Mouse (Mus musculus) embryonic fibroblast, embryonic 13.5 days (primary cell): ENCODE measurements at regions not wholly inside any gene's neighbourhood (a gene's known extent, or its start where the extent isn't known, plus 50 kb on each side); places are given as distances from the start of the nearest gene placed in this dataset.

Source experiments
- CTCF ChIP-seq: IDR thresholded peaks from 2 replicates; pipeline ENCODE4 v1.5.1; 2011; ENCODE audit warnings: mild to moderate bottlenecking, control low read depth, low read length, moderate library complexity, borderline replicate concordance; ENCODE audit not compliant: insufficient read depth
- POLR2A ChIP-seq: IDR thresholded peaks from 2 replicates; pipeline ENCODE4 v1.6.1; 2011; ENCODE audit warnings: low read depth, mild to moderate bottlenecking, control low read depth, low read length, moderate library complexity

GRCm38 (mm10) chr4:64563996-64564395 lies 517.2 kb upstream of the Tnc start:
- no peak for TF ChIP-seq CTCF
- TF ChIP-seq POLR2A = no peak
